Mouse (Mus musculus) G1E (cell line): ENCODE data around the gene St6gal1.

Experiments used
- CTCF ChIP-seq: IDR thresholded peaks from 2 replicates; pipeline ENCODE4 v1.5.1; 2012; ENCODE audit warnings: low read depth, low read length, inconsistent platforms, mixed read lengths
- GATA1 ChIP-seq: IDR thresholded peaks from 2 replicates; pipeline ENCODE4 v1.6.1; 2012; ENCODE audit warnings: borderline replicate concordance, low read length, inconsistent platforms, mixed read lengths
- POLR2AphosphoS5 ChIP-seq: IDR thresholded peaks from 2 replicates; pipeline ENCODE4 v1.6.1; 2012; ENCODE audit warnings: low read depth, low read length, inconsistent platforms; ENCODE audit not compliant: insufficient replicate concordance
- TAL1 ChIP-seq: conservative IDR thresholded peaks from 2 replicates; pipeline ENCODE4 v1.6.1; 2012; ENCODE audit warnings: low read depth, low read length, inconsistent platforms, mixed read lengths

DNA sequence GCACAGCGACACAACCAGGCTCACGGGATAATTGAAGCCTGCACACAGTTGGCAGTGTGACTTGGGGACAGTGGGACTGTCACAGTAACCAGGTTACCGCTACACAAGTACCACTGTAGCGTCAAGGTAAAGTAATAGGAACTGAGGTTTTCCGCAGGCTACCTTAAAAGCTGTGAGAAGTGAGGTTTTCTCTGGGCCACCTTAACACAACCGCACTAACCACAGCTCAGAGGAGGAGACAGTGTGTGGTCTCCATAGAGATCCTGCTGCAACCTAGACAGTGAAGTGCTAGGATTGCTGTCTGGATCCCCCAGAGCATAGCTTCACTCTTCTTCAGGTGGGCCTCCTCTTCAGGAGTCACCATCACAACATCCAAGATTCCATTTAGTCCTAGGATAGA lies 27.7 kb upstream of the St6gal1 start:
- no peak for TF ChIP-seq CTCF
- no peak for TF ChIP-seq GATA1
- no peak for TF ChIP-seq POLR2AphosphoS5
- no peak for TF ChIP-seq TAL1
